Mouse (Mus musculus): ENCODE data around the gene Fam169a.
"Not testable (repeated sequence)": the region's sequence is repeated elsewhere in the genome, so short reads cannot be mapped to it uniquely, and the experiment has no call there.

The Fam169a gene

GRCm38 (mm10) chr13:97066649-97067550 lies at the start of gene Fam169a:
Fam169a (plus strand) TSS chr13:97067286.
- DNase-seq, result no peak

GRCm38 (mm10) chr13:97017711-97018110 lies 49.4 kb upstream of the Fam169a start:
- DNase-seq, result no peak

- peak; percentile 12 for DNase-seq
Measured at GRCm38 (mm10) chr13:97020122-97020521, 47.0 kb upstream of the Fam169a start.

GRCm38 (mm10) chr13:97021906-97022305 lies 45.2 kb upstream of the Fam169a start:
- DNase-seq, result no peak

- DNase-seq, result no peak
Measured at GRCm38 (mm10) chr13:97030075-97030474, 37.0 kb upstream of the Fam169a start.

DNA sequence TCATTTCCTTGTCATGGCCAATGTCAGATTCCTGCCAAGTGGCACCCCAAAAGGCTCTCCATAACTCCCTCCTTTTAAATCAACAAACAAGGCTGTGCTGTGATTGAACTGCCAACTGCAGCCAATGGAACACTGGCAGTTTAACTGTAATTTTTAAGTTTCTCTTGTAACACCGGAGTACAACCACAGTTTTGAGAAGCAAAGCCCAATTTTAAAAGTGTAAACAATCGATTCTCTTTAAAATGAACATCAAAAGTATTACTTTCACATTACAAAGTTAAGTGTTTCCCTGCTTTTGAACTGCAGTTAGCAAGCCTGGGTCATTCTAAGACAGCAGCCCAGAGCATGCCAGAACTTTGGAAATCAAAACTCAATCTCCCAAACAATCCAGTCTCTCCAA lies 32.8 kb upstream of the Fam169a start, which contains the start of gene 1700029F12Rik:
Gene 1700029F12Rik (minus strand): TSS at position 101 of the 400 bp plus-strand sequence.
- no peak for DNase-seq

DNA sequence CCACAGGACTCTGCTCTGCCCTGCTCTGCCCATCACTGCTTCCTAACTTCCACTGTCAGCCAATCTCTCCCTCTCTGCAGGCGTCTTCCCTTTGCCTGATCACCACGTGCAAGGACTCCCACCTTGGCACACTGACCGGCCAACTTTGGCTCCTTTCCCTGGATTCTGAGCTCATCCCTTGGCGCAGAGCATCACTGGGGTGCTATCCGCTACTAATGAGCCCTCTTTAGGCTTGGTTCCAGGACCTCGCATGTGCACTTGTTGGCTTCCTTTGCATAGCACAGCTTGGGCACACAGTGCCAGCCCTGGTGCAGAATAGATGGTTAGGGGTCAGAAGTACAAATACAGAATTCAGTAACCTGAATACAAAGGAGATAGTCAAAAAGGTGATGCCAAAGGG lies 15.9 kb upstream of the Fam169a start:
- DNase-seq, result no peak

- DNase-seq, result peak; percentile 80
Measured at GRCm38 (mm10) chr13:97052667-97053066, 14.4 kb upstream of the Fam169a start.

DNA sequence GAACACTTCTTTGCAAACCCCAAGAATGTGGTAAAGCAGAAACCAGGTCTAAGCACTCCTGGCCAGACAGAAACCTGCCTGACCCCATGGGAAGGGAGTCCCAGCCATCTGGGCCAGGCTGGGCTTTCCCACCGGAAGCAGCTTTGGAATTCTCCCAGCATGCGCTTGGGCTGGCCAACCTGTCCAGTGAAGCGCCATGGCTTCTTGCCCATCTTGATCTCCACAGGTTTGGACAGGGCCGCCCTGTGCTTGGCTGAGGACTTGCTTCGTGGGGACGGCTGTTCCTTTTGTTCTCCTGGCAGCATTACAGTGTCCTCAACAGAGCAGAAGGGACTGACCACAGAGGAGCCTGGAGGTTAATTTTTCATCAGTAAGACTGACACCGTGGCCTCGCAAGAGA lies 13.2 kb upstream of the Fam169a start:
- DNase-seq, result peak; percentile 23

DNA sequence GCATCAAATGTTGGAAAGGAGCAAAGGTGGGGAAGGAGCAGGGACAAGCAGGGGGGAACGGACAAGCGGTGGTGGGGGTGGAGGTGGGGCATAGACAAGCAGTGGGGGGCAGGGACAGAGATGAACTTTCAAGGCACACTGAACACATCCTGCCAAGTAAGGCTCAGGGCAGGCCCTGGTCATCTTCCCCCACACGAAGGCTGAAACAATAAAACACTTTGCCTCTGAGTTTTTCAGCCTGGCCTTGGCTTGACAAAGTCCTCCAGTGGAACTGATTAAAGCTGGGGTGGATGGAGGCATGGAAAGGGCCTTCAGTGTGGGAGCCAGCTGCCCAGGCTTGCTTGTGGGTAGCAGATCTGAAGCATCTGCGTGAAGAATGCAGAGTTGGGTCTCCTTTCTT lies 9.3 kb upstream of the Fam169a start:
- DNase-seq, result no peak

GRCm38 (mm10) chr13:97059746-97060145 lies 7.3 kb upstream of the Fam169a start:
- no peak for DNase-seq

DNA sequence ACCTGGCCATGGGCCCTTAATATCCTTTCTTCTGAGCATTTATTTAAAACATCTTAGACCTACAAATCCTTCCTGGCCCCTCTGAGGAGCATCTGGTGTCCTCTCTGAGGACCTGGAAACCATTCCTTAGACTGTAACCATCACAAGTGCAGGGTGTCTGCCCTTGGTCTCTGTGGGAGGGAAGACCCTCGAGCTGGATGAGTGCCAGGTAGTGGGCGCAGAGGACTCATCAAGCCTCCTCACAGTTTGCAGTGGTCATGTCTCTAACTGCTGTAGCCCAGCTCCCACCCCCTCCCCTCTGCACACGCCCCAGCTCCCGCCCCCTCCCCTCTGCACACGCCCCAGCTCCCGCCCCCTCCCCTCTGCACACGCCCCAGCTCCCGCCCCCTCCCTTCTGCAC lies 6.8 kb upstream of the Fam169a start:
- DNase-seq, result no peak

DNA sequence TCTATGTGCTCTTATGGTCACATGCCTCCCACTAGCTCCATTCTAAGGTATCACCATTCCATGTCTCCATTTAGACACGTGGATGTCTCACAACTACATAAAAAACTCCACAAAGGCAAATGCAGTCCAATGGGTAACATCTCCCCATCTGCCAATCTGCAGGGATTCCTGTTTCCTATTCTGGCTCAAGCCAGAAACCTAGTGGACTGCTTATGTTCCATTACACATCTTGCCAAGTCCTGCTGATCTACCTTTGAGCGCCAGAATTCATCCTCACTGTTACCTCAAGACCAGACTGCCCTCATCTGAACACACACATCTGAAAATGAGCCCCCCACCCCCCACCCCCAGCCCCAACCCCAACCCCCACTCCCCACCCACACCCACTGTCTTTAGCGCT lies 4.9 kb upstream of the Fam169a start:
- DNase-seq, result no peak

GRCm38 (mm10) chr13:97063431-97063830 lies 3.7 kb upstream of the Fam169a start:
- no peak for DNase-seq

DNA sequence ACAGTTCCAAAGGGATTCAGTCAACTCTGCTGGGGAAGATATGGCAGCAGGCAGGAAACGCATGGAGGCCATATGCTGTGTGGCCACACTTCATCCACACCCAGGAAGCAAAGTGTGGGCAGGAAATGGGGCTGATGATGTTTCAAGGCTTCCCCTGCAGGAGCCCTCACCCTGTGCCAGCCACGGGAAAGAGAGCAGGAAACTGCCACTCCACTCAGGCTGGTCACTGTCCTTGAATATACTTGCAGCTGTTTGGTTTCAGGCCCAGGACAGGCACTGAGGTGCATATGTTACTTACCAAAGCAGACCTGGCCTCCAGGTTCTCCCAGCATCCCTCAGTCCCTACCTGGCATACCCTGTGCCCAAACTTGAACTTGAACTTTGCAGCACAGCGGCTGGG lies 2.7 kb upstream of the Fam169a start:
- no peak for DNase-seq

DNA sequence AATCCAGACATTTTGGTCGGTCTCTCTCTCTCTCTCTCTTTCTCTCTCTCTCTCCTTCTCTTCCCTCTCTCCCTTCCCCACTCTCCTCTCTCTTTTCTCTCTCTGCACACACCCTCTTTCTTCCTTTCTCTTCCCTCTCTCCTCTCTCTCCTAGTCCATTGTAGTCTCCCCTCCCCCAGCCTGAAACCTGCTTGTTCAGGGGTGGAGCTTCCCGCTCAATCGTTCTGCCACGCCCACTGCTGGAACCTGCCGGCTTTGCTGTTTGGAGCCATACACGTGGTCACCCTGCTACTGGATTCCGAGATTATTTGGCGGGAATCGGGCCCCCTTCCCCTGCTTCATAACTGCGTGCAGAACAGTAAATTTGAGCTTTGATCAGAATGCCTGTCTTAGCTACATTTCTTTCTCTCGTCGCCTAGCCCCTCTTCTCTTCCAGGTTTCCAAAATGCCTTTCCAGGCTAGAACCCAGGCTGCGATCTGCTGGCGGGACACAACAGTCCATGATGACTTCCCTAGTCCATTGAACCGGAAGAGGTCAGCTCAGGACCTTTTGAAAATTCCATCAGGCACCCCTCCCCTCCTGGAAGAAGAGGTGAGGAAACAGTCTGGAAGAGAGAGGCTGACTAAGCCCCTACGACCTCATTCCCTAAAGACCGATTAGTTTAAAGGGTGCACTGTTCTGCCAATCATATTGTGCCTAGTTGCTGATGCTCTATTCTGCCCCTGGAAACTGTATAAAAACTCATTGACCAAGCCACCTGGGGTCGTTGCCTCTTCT lies 2.1 kb upstream of the Fam169a start:
- not testable (repeated sequence) for DNase-seq

DNA sequence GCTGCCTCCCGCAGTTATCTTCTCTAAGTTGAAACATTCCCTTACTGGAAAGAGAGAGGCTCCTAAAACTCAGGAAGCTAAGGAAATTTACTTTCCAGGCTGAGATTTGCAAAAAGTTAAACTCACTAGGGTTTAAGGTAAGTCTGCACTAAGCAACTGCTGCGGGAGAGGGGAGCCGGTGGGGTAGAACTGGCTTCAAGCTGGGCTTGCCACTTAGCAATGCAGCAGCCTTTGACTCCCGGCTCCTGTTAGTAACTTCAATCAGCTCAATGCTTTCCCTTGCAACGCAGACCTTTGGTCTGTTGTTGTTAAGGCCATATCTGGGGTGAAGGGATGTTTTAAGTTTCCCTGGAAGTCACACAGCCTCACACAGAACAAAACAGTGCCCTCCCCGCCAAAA lies 605 bp downstream of the Fam169a start:
- DNase-seq, result no peak

DNA sequence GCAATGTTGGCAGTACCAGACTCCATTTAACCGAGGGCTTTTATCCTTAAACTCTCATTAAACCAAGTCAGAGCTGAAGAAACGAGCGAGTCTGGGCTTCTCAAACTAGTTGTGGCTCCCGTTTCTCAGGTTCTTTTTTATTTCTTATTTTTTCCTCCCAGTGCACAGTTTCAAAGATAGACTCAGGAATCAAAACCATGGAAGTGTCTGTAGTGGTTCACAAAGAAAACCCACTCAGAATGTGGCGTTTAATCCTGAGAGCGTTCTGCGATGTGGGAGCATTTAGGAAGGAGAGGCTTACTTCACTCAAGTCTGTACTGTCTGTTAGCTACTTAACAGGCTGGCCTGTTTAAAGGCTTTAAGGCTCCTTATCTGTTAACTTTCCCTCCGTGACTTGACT lies 1.1 kb downstream of the Fam169a start:
- no peak for DNase-seq

- DNase-seq, result peak; percentile 16
Measured at GRCm38 (mm10) chr13:97070931-97071625, 4.0 kb downstream of the Fam169a start.

DNA sequence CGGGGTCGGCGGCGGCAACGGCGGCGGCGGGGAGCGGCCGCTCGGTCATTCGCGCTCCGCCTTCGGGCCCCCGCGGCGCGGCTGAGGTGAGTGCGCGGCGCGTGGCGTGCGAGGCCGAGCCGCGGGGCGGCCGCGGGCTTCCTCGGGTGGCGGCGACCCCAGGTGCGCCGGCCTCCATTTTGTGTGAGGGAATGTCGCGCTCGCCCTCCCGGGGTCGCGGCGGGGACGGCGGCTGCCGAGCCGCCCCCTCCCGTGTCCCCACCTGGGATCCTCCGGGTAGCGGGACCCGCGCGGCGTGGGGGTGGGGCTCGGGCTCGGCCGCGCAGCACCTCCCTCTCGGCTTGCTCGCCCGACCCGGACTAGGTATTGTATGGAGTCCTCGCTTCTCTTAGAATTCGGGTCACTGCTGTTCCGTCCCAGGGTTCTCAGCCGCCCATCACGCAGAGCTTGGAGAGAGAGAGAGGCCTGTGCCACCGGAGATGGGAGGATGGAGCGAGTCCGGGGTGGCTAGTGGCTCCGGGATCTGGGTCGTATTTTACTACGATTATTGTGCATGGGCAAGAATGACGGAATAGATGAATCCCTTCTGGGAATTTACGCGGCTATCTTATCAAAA lies 4.6 kb downstream of the Fam169a start:
- DNase-seq, result peak; percentile 29

DNA sequence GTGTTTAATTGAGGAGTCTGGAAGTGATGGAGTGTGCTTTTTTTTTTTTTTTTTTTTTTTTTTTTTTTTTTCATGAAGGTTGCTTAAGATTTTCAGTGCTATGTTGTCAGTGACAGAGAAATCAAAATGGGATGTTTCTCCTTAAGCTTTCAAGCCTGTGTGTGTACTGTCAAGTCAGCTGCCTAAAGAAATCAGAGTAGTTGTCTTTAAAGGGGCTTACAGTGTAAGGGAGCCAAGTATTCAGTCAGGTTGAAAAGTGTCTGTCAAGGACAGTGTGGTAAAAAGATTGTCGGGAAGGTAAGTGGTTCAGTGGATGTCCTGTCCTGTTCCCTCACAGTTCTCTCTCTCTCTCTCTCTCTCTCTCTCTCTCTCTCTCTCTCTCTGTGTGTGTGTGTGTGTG lies 6.4 kb downstream of the Fam169a start:
- DNase-seq, result no peak

- no peak for DNase-seq
Measured at GRCm38 (mm10) chr13:97077556-97077955, 10.5 kb downstream of the Fam169a start.

DNA sequence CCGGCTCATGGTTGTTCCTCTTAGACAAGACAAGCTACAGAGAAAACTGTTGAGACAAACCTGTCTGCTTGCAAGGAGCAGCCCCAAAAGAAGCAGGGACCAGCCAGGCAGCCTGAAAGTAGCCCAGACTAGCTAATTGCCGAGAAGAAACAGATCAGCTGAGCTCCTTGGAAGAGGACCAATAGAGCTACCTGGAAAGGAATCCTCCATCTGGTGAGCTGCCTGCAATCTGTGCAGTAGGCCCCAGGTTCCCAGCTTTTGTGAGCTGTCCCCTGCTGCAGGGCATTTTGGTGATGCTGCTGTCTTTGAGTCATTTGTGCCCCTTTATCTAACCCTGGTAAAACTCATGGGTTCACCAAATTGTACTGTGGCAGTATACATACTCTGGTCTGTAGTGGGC lies 13.1 kb downstream of the Fam169a start:
- no peak for DNase-seq
